Mouse (Mus musculus) gastrocnemius, adult 8-10 months (tissue): Measurements from ENCODE around the gene Skap1. TPM values are rescaled to one million over a fixed set of nuclear protein-coding genes. Genes with fewer than 3 reads are reported as not detected.

ENCODE experiments used
- DNase-seq, 2 experiments: peaks; one replicate each; pipeline ENCODE4 v3.0.0; 2022; ENCODE audit warnings: low spot score in 2 of 2
- total RNA-seq, 4 experiments: library from RNA; stranded (reverse); gene quantifications; 2 replicates each; pipeline ENCODE4 v1.2.4; 2022

Skap1 gene
- total RNA-seq, 4 experiments from 2014 or later, result 0.40 TPM; not detected in 3

GRCm38 (mm10) chr11:96465426-96466056 lies 1.1 kb downstream of the Skap1 start:
- no peak for DNase-seq

DNA sequence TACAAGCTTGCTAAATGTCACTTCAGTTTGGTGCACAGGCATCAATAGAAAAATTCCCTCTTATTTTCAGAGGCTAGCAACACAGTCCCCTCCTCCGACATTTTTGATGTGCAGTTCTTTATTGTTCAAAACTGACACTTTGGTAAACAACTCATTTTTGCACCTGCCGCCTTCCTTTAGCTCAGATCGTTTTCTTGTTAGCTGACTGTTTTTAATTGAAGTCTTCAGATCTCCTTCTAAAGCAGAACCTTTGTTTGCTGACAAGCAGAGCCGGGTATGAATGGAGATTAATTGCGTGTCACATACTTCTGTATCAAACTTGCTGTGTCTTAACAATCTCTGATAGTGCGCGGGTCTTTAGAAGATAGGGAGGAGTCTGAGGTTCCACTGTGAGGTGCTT lies 2.0 kb downstream of the Skap1 start:
- DNase-seq, result no peak

DNA sequence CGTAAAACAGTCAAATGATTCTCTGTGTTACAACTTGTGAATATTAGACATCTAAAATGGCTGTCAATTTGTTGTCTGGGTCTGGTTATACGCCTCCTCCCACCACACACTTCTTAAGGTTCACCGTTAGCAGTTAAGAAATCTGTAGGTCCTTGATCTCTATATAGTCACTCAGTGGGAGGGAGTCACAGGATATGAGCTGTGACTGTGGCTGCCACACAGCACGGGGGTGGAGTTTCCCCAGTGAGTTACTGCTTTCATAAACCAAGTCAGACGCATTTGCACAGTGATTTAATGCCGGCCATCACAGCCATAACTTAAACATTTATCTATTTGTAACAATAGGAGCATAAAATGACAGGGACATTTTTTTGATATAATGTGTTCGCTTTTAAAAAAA lies 2.6 kb downstream of the Skap1 start:
- no peak for DNase-seq

DNA sequence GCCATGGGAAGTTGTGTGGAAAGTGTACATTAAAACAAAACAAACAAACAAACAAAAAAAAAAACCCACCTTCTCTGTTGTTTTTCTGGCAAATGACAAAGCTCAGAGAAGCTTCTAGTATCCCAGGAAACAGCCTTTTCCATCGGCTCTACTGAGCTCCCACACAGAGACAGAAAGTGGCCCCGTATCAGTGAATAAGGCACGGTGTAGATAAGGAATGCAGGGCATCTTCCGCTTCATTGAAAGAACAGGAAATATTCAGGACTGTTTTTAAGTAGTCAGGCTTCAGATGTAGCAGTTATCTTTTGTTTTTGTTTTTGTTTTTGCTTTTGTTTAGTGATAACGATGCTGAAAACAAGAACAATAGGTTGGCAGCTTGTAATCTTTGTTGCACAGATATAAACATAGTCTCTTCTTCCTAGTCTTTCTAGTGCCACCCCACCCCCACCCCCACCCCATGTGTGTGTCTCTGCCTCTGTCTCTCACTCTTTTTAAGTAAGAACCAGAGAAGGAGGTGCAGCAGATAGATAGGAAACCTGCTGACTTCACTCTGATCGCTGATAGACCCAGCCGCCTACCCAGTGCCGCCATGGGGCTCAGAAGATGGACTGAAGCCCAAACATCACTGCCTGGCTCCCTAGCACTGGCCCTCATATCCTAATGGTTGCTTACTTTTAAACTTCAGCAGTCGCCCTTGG lies 3.8 kb downstream of the Skap1 start:
- DNase-seq, result no peak

- DNase-seq, result no peak
Measured at GRCm38 (mm10) chr11:96482711-96483110, 18.3 kb downstream of the Skap1 start.

GRCm38 (mm10) chr11:96483179-96483578 lies 18.8 kb downstream of the Skap1 start:
- DNase-seq, result no peak

DNA sequence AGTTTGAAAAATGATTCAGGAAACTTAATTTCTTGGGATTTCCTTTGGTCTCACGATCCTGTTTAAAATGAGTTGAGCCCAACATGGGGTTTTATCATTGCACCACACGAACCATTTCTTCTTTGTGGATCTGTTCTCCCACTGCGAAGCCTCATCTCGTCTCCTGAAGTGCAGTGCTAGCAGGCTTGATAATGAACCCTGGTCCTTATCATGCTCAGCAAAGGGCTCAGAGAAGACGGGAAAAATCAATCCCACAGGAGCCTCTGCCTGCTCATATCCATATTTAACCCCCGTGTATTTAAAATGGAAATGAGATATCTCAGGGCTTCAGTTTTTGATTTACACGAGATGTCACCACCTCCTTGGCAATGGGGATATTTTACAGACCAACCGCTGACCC lies 34.1 kb downstream of the Skap1 start:
- DNase-seq, result no peak

GRCm38 (mm10) chr11:96501042-96501441 lies 36.6 kb downstream of the Skap1 start:
- no peak for DNase-seq

GRCm38 (mm10) chr11:96502948-96503347 lies 38.6 kb downstream of the Skap1 start:
- DNase-seq, result no peak

DNA sequence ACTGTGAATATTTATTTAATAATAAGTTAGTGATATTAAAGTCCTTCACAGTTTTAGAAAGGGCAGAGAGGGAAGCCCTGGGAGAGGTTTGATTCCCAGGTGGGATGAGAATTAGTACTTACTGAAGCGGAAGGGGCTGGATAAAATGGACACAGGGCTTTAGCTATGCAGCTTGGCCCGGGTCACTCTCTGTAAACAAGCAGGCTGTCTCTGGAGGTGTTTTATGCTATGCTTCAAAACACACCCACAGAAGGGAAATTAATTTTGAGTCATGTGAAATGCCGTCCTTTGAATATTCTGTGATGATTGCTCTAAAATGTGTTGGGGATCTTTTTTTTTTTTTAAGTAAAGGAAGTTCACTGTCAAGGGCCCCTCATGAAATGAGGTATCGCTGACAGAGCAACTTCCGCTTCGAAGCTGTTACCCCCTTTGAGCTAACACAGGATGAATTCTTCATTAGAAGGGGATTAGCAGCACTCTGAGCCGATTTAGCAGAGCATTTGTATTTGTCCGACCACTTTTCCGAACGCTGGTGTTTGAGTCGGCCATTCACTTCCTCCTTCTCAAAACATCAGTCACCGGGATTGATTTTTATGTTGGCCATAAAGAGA lies 40.2 kb downstream of the Skap1 start:
- no peak for DNase-seq

- DNase-seq, result no peak
Measured at GRCm38 (mm10) chr11:96505841-96506240, 41.4 kb downstream of the Skap1 start.

GRCm38 (mm10) chr11:96515164-96515563 lies 50.8 kb downstream of the Skap1 start:
- no peak for DNase-seq

GRCm38 (mm10) chr11:96524541-96524940 lies 60.1 kb downstream of the Skap1 start:
- DNase-seq, result no peak

DNA sequence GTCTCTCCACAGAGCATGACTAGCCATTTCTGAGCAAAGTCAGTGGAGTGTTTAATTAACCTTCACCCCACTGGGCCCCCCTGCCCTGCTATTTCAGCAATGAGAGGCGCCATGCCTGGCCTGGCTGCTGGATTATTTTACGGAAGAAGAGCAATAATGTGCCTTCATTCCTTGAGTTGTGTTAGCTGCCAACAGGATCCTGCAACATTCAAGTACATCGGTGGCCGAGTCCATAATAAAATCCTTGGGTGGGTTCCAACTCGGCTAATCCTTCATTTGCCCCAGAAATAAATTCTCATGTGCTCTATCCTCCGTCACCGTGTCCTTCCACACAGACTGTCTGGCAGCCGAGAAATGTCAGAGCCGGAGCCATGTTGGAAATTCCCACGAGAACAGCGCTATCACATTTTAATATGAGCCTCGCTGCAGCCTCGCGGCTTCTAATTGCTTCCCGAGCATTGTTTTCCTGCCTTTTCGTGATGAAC lies 61.8 kb downstream of the Skap1 start:
- no peak for DNase-seq

DNA sequence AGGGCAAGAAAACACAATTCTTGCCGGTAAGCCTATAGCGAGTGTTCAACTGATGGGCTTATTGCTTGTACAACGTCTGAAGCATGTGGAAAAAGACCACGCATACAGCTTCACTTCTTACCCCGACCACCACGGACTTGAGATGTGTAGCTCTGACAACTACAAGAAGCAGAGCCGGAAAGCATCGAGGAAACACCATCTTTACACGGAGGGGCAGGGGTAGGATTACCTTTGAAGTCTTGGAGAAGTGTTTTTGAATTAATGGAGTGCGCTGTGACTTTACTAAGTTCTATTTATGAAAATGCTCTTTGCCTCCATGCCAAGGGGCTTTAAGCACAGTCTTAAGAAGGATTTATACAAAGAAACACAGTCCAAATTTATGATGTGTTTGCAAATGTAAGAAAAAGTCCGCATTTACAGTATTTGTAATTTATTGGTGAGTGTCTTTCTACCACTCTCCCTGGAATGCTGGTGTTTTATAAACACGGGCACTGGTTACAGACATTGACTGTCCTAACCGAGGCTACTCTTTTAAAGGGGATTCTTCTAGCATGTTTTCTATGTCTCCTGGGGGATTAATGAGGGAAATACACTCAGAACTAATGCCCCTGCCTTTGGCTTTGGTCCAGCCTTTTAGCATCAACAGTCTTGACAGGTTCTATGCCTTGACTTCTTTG lies 67.5 kb downstream of the Skap1 start:
- no peak for DNase-seq

- no peak for DNase-seq
Measured at GRCm38 (mm10) chr11:96534531-96534930, 70.1 kb downstream of the Skap1 start.

- no peak for DNase-seq
Measured at GRCm38 (mm10) chr11:96536146-96536545, 71.8 kb downstream of the Skap1 start.

DNA sequence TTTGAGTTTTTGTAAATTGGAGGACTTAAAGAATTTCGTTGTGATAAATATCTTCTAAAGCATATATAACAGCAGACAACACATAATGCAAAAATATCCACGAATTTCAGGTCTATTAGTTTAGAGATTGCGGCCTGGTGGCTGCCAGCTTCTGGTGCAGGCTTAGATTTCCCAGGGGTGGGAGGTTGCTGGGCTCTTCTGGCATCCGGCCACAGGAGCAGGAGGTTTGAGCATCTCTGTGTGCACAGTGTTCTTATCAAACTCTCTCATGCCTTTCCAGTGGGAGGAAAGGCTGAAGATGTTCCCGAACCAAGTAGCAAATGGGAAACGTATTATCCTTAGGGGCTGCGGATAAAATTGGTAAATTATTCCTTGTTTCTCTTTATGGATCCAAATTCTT lies 77.6 kb downstream of the Skap1 start:
- no peak for DNase-seq

DNA sequence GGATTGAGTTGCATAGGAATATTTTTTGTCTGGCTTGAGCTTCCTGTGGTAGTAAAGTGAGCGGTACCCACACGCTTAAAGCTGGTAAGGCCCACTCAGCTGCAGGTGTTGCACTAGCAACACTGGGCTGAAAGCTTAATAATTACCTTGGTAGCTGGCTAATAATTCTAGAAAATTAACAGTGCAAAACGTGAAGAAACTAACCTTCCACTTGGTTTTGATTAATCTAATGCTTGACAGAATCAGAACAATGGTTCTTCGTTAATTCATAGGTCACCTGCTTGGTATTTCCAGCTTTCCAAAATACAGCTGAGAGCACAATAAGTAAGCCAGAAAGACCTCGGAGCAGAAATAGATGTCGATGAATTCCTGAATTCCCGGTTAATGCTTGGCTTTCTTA lies 78.2 kb downstream of the Skap1 start:
- no peak for DNase-seq

- no peak for DNase-seq
Measured at GRCm38 (mm10) chr11:96546428-96546827, 82.0 kb downstream of the Skap1 start.

GRCm38 (mm10) chr11:96550960-96551703 lies 86.7 kb downstream of the Skap1 start:
- no peak for DNase-seq
